Mouse (Mus musculus): ENCODE results near the gene Rrp1.
"Not testable (repeated sequence)": the region's sequence is repeated elsewhere in the genome, so short reads cannot be mapped to it uniquely, and the experiment has no call there.

The Rrp1 gene

GRCm38 (mm10) chr10:78422614-78423013 is 9.8 kb upstream of the Rrp1 start:
- DNase-seq = no peak

- peak; percentile 40 for DNase-seq
Measured at GRCm38 (mm10) chr10:78420929-78421328, 8.1 kb upstream of the Rrp1 start.

DNA sequence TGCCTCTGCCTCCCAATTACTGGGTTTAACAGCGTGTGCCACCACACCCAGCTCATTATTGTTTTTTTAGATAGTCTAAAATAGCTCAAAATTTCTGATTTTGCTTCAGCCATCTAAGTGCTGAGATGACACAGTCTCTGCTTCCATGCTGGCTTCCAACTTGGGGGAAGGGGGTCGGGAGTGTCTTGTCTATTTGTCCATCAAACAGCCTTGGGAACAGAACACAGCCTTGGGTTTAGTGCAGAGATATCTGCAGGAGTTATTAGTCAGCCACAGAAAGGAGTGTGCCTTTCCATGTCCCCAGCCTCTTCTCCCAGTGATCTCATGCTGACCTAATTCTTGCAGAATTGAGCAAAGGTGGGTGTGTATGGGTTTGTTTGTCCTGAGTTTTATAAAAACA is 5.9 kb upstream of the Rrp1 start:
- DNase-seq = no peak

- no peak for DNase-seq
Measured at GRCm38 (mm10) chr10:78417888-78418287, 5.0 kb upstream of the Rrp1 start.

GRCm38 (mm10) chr10:78414936-78415335 is 2.1 kb upstream of the Rrp1 start:
- DNase-seq = not testable (repeated sequence)

DNA sequence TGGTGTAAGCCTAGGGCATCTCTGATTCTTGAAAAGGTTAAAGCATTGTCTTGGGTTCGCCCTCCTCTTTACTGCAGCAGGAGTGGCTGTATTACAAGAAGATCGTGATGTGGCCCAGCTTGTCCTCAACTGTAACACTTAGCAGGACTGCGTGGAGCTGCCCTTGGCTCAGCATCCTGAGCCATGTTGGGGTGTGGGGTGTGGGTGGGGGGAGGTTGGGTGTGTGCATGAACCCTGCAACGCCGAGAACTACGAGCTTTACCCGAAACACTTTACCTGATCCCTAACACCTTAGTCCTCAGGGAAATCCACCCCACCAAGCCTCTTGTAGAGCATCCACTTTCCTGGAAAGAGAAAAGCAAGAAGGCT is 293 bp upstream of the Rrp1 start:
- DNase-seq = no peak

- DNase-seq = no peak
Measured at GRCm38 (mm10) chr10:78411851-78412250, 992 bp downstream of the Rrp1 start.

GRCm38 (mm10) chr10:78409035-78409788 is 3.6 kb downstream of the Rrp1 start:
- DNase-seq = no peak

GRCm38 (mm10) chr10:78407132-78407531 is 5.7 kb downstream of the Rrp1 start:
- DNase-seq = no peak

DNA sequence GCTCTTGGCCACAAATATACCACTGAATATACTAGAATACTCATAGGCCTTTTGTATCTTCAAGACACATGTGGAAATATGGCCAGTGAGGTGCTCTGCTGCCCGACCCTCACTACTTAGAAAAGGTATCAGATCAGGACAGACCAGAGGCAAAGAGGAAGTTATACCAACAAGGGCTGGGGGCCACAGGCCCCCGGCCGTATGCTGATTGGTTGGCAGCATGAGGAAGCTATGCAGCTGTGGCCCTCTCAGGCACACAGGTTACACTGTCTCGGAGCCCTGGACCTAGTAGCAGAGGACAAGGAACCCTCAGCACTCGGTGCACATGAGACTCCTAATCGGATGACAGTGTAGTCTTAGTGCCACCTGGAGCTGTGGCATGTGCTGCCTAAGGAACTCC is 6.7 kb downstream of the Rrp1 start:
- DNase-seq = peak; percentile 10

GRCm38 (mm10) chr10:78402301-78402922 is 10.4 kb downstream of the Rrp1 start:
- DNase-seq = no peak

- DNase-seq = no peak
Measured at GRCm38 (mm10) chr10:78401127-78401526, 11.7 kb downstream of the Rrp1 start.

DNA sequence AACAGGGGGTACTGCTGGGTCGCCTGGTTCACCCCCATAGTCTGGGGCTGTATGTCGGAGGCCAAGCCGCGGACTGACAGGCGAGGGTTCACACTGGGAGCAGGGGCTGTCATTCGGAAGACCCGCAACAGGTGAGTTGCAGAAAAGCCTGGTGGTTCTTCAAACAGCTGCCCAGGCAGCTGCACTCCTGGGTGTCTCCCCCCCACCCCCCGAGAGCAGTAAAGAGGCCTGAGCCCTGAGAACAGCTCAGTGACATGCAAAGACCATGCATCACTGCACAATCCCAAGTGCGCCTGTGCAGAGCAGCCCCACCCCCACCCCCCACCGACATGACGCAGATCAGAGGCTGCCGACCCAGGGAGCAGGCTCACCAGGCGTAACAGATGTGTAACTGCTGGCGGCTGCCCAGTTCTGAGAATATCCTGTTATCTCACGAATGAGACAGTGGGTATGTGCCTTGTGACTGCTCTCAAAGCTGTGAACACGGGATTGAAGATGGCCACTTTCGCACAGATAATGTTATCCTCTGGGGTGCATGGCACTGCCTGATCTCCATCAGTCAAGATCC is 13.7 kb downstream of the Rrp1 start:
- peak; percentile 38 for DNase-seq

DNA sequence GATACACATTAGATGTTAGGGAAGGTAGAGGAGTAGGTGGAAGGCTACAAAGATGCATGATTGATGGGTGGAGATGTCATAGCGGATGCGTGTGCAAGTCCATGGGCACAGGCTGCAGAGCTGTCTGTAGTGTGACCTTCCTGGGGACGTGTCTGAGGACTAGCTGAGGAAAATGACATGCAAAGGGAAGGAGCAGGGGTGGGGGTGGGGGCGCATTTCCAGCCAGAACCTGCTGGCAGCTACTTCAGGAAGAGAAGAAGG is 16.3 kb downstream of the Rrp1 start:
- DNase-seq = no peak

DNA sequence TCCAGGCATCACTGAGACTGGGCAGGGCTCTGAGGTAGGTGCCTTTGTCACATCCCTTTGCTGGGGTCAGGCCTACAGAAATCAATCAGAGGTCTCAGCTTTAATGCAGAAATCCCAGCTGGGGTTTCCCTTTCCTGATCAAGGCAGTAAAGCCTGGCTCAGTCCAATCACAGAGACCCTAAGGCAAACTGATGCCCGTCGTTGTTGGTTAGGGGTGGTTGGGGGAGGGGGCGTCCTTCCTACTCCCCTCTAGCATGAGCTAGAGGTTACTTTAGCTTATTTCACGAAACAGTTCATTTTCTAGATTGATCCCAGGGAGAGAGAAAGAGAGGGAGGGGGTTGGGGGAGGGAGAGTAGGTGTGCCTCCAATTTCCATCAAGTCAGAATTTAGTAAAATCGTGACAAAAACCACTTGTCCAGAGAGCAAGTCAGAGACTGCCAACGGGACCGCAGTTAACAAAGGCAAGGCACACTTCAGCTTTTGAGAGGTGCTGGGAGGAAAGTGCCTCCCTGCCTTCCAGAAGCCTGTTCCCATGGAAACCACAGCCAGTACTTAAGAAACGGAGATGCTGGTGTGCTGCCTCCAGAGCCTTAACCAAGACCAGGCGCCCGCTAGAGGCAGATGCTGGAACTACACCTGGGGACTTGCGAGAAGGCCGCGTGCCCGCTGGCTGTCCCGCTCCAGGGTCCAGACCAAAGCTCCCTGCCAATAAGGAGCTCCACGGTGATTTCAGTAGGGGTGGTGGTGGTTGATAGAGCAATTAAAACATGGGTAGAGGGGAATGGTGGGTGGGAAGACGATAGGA is 16.8 kb downstream of the Rrp1 start:
- DNase-seq = peak; percentile 91

DNA sequence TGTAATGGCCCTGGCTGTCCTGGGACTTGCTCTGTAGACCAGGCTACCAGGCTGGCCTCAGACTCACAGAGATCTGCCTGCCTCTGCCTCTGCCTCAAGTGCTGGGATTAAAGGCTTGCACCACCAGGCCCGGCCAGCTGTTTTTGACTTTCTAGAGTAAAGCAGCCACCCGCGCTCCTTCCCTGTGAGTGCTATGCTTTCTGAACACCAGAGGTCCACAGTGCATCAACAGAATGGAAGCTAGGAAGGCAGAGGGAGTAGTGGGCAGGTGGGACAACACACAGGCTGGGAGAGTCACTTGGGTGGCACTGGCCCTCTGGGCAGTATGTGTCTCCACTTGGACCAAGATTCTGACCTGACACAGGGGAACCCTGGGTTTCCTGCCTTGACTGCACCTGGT is 17.5 kb downstream of the Rrp1 start:
- no peak for DNase-seq

GRCm38 (mm10) chr10:78392072-78392471 is 20.8 kb downstream of the Rrp1 start:
- peak; percentile 77 for DNase-seq

DNA sequence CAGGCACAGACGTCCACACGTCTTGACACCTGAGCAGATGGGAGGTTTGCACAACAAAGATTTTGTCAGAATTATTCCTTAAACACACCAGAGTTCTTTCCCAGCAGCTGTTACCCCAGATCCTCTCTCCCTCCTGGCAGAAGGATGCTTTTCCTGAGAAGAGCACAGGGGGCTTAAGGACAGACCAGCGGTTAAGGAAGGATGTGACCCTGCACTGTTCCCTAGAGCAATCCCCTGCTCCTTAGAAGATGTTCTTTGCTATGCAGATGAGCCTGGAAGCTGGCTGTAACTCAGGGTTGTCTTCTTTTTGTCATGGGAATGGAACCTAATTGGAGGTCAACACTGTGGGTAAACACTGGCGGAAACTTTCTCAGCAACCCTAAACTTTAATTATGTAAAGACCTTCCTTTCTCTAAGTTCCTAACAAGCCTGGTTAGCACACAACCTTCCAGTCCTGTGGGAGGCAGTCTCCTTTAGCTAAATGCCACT is 21.8 kb downstream of the Rrp1 start:
- DNase-seq = no peak

DNA sequence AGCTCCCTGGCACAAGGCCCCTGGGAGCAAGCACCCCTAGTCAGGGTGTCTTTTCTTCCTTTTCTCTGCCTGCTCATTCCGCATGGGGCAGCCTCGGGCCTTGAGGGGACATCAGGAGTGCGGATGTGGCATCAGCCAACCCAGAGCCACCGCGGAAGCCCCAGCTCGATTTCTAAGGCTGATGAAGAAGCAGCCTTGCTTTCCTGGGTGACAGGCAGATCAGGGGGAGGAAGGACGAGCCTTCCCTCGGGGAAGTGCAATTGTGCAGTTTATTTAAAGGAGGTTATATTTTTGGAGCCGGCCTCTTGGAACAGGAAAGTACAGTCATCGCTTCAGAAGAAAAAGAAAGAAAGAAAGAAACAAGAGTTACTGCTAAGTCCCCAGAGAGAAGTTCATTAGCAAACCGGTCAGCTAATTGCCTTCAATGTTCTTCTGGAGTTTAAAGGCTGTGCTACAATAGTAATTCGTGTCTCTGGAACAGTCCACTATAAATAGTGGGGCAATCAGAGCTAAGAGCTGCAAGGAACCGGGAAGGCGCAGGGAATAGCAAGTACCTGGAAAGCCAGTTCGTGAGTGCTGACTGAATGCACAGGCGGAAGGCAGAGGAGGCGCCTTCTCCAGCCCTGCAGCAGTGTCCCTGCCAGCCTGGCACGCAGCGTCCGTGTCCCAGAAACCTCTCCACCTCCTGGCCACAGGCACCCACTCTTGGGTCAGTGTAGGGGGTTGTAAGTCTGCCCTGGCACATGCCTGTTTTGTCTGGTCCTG is 24.4 kb downstream of the Rrp1 start:
- peak; percentile 21 for DNase-seq

- peak; percentile 41 for DNase-seq
Measured at GRCm38 (mm10) chr10:78385520-78385919, 27.3 kb downstream of the Rrp1 start.

GRCm38 (mm10) chr10:78383567-78383966 is 29.3 kb downstream of the Rrp1 start:
- DNase-seq = no peak

DNA sequence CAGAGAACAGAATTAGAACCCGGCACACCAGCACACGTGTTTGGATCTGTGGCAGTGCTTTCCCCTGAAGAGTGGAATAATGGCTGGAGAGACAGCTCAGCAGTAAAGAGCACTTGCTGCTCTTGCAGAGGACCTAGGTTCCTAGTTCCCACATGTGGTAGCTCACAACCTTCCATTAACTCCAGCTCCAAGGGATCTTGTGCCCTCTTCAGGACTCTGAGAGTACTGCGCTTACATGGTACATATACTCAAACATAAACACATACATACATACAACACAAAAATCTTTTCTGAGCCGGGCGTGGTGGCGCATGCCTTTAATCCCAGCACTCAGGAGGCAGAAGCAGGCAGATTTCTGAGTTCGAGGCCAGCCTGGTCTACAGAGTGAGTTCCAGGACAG is 34.3 kb downstream of the Rrp1 start:
- DNase-seq = no peak
